Mouse (Mus musculus): ENCODE measurements at regions not wholly inside any gene's neighbourhood (a gene's known extent, or its start where the extent isn't known, plus 50 kb on each side); places are given as distances from the start of the nearest gene placed in this dataset.

DNA sequence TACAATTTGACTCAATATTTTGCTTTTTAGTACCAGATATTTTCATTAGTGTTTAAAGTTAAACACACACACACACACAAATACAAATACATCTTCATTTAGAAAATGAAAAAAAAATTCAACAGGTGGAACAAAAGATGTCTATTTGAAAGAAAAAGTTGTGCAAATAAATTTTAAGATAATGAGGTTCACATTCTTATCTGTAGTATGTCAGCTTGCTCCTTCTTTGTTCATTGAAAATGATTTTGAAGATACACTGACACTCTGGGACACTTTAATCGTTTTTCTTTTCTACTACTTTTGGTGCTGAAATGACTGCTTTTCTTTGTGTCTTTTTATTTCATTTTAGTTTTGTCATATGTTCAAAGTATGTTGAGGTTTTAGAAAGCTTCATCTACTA, 732.9 kb upstream of the Nudt12 start:
- no peak for TF ChIP-seq POLR2A (IDR thresholded peaks at IDR 0.05; ENCODE audit: low read depth, low read length)
- TF ChIP-seq CTCF (conservative IDR thresholded peaks at IDR 0.05; ENCODE audit: insufficient read depth, insufficient read length, low read depth, low read length) = no peak

All from kidney, adult 2 months (tissue).